Mouse (Mus musculus) CH12.LX (cell line): ENCODE measurements at regions not wholly inside any gene's neighbourhood (a gene's known extent, or its start where the extent isn't known, plus 50 kb on each side); places are given as distances from the start of the nearest gene placed in this dataset.

Experiments used
- CTCF ChIP-seq, 2 experiments: IDR thresholded peaks in 1 of 2; conservative IDR thresholded peaks in 1 of 2; 2 replicates each; pipeline ENCODE4 v1.5.1; 2011 to 2012; ENCODE audit warnings: low read depth in 2 of 2, low read length in 2 of 2, improper control_type of control experiment in 1 of 2, inconsistent platforms in 1 of 2, mild to moderate bottlenecking in 1 of 2, moderate library complexity in 1 of 2
- E2F4 ChIP-seq: IDR thresholded peaks from 2 replicates; pipeline ENCODE4 v1.6.1; 2011; ENCODE audit warnings: low read depth, low read length, improper control_type of control experiment; ENCODE audit not compliant: insufficient replicate concordance
- MAFK ChIP-seq: IDR thresholded peaks from 2 replicates; pipeline ENCODE4 v1.6.1; 2011; ENCODE audit warnings: low read length, improper control_type of control experiment; ENCODE audit not compliant: insufficient replicate concordance
- POLR2A ChIP-seq: IDR thresholded peaks from 2 replicates; pipeline ENCODE4 v1.6.1; 2011; ENCODE audit warnings: low read depth, mild to moderate bottlenecking, improper control_type of control experiment, low read length
- RAD21 ChIP-seq: IDR thresholded peaks from 2 replicates; pipeline ENCODE4 v1.6.1; 2011; ENCODE audit warnings: low read depth, mild to moderate bottlenecking, low read length, improper control_type of control experiment, moderate library complexity
- RCOR1 ChIP-seq: conservative IDR thresholded peaks from 2 replicates; pipeline ENCODE4 v1.6.1; 2012; ENCODE audit warnings: low read depth, mild to moderate bottlenecking, inconsistent platforms, low read length, improper control_type of control experiment
- TCF12 ChIP-seq: IDR thresholded peaks from 2 replicates; pipeline ENCODE4 v1.6.1; 2014; ENCODE audit warnings: low read depth, mild to moderate bottlenecking, inconsistent platforms, low read length, improper control_type of control experiment
- USF2 ChIP-seq: conservative IDR thresholded peaks from 2 replicates; pipeline ENCODE4 v1.6.1; 2011; ENCODE audit warnings: low read depth, low read length, improper control_type of control experiment
- ZC3H11A ChIP-seq: IDR thresholded peaks from 2 replicates; pipeline ENCODE4 v1.6.1; 2012; ENCODE audit warnings: low read depth, mild to moderate bottlenecking, inconsistent platforms, low read length, improper control_type of control experiment

- TF ChIP-seq RAD21 (no peak), RCOR1 (no peak), CTCF (conservative IDR thresholded peaks at IDR 0.05 in 1 of 2, IDR thresholded peaks at IDR 0.05 in 1 of 2; ENCODE audit: low read depth in 2 of 2, low read length in 2 of 2) (no peak), POLR2A (no peak), USF2 (no peak), MAFK (no peak), ZC3H11A (no peak), E2F4 (no peak), TCF12 (no peak)
Observed at GRCm38 (mm10) chr2:172644451-172644850, 95.1 kb downstream of the Tfap2c start.
